Mouse (Mus musculus) spleen, adult 12 weeks (tissue): ENCODE data around the gene Crip1.

Source experiments
- DNase-seq: peaks from one replicate; pipeline ENCODE4 v3.0.0; 2022; ENCODE audit warnings: low spot score

The Crip1 gene

GRCm38 (mm10) chr12:113146112-113147057 is at the start of gene Crip1:
Gene Crip1 (plus strand): TSS chr12:113146316.
- peak; percentile 86 for DNase-seq

GRCm38 (mm10) chr12:113097040-113097439 is 49.1 kb upstream of the Crip1 start:
- no peak for DNase-seq

GRCm38 (mm10) chr12:113097749-113098281 is 48.3 kb upstream of the Crip1 start, which contains the start of gene Mta1:
Gene Mta1 (plus strand): TSS chr12:113098278.
- DNase-seq = no peak

GRCm38 (mm10) chr12:113098530-113099151 is 47.5 kb upstream of the Crip1 start:
- peak; percentile 22 for DNase-seq

- no peak for DNase-seq
Measured at GRCm38 (mm10) chr12:113099470-113100237, 46.5 kb upstream of the Crip1 start.

- no peak for DNase-seq
Measured at GRCm38 (mm10) chr12:113100448-113101076, 45.6 kb upstream of the Crip1 start.

- no peak for DNase-seq
Measured at GRCm38 (mm10) chr12:113101251-113101960, 44.7 kb upstream of the Crip1 start.

- DNase-seq = peak; percentile 55
Measured at GRCm38 (mm10) chr12:113102461-113102860, 43.7 kb upstream of the Crip1 start.

- no peak for DNase-seq
Measured at GRCm38 (mm10) chr12:113103846-113104451, 42.2 kb upstream of the Crip1 start.

- no peak for DNase-seq
Measured at GRCm38 (mm10) chr12:113106386-113106785, 39.7 kb upstream of the Crip1 start.

GRCm38 (mm10) chr12:113107431-113108124 is 38.5 kb upstream of the Crip1 start:
- peak; percentile 22 for DNase-seq

GRCm38 (mm10) chr12:113108528-113109283 is 37.4 kb upstream of the Crip1 start:
- no peak for DNase-seq

- no peak for DNase-seq
Measured at GRCm38 (mm10) chr12:113109801-113110200, 36.3 kb upstream of the Crip1 start.

- DNase-seq = no peak
Measured at GRCm38 (mm10) chr12:113114141-113114540, 32.0 kb upstream of the Crip1 start.

- no peak for DNase-seq
Measured at GRCm38 (mm10) chr12:113114856-113115538, 31.1 kb upstream of the Crip1 start.

- peak; percentile 71 for DNase-seq
Measured at GRCm38 (mm10) chr12:113119516-113120410, 26.4 kb upstream of the Crip1 start.

GRCm38 (mm10) chr12:113124726-113125125 is 21.4 kb upstream of the Crip1 start:
- DNase-seq = no peak
